Mouse (Mus musculus): ENCODE measurements at regions not wholly inside any gene's neighbourhood (a gene's known extent, or its start where the extent isn't known, plus 50 kb on each side); places are given as distances from the start of the nearest gene placed in this dataset.

DNA sequence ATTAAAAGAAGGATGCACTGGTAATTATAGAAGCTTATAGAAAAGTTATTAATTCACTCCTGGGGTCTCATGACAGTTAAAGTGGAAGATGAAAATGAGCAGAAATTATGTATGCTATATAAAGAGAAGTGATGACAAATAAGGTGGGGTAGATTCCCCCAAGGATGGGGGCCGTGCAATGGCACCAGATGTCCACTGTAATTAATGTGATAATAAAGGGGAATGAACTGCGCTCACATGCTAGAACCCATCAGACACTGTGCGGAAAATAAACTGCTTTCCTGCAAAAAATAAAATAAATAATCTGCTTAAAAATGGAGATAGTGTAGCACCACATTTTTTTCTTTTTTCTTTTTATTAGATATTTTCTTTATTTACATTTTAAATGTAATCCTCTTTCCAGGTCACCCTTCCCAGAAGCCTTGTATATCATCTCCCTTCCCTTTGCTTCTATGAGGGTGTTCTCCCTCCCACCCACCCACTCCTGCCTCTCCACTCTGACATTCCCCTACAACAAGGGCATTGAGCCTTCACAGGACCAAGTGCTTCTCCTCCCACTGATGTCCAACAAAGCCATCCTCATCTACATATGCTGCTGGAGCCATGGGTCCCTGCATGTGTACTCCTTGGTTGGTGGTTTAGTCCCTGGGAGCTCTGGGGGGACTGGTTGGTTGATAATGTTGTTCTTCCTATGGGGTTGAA lies 934.0 kb upstream of the Pcdh20 start:
- no peak for DNase-seq (ENCODE audit: low spot score in 2 of 2)
- intact Hi-C loops (cut with DNase I): no loop called here

DNA sequence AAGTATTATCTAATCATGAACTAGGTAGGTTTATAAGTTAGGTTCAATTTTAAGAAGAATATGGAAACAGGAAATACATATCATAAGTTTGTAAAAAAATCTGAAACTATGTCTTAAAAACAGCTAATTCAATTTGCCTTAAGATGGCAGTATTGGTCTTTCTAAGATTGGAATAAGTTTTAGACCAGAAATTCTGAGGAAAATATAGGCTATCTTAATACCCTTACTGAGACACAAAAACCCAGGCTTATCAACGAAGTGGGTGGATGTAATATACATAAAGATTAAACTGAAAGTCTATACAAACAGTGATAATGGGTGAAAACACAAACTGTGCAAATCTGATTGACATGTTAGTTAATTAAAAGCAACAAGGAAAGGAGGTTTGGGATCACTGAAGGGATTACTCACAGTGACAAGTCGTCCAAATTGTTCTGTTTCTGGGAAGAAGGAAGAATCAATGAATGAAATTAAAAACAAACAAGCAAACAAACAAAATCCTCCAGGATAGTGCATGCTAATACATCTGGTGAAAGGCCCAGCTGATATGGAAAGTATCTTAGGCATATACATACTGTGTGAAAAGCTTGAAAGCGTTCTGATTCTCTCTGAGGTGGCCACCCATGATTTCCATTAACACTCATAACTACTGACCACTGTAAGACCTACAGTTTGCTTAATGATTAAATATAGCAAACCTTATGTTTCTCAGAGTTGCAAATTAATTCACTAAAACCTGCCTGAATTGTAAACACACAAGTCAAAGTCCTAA lies 931.6 kb upstream of the Pcdh20 start:
- intact Hi-C loops (cut with DNase I): no loop called here

DNA sequence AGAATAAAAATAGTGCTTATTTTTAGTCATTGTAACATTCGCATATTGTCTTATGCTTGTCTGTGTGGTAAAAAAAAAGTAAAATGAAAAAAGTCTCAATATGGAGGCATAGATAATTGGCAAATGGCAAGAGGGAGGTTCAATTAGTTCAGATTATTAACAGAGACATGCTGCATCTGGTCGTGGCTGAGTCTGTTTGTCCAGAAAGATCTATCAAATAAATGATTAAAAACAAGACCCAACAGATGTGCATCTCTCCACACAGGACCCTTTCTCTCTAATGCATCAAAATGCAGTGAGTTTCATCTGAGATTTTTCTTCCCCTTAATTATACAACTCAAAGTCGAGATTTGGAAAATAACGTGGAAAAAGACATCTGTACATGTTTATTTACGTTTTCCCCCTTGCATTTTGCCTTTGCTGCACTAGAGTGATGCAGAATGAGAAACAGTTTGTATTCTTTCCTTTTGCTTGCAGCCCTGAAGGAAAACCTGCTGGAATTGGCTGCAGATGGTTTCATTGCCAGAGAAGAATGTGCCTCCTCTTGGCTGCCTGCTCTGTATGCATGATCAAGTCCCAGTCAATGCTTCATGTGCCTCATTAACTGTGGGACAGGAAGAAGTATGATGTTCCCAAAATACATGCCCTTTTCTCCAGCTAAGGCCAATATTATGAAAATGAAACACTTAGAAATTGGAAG lies 886.0 kb upstream of the Pcdh20 start:
- intact Hi-C loops (cut with DNase I): no loop called here
- peak in 1 of 2 experiments; percentile 1 for DNase-seq (ENCODE audit: low spot score in 2 of 2)

More for the DNA sequence above, 931.6 kb upstream of the Pcdh20 start:
- DNase-seq (ENCODE audit: low spot score in 2 of 2): peak in 1 of 2 experiments; percentile 0

DNA sequence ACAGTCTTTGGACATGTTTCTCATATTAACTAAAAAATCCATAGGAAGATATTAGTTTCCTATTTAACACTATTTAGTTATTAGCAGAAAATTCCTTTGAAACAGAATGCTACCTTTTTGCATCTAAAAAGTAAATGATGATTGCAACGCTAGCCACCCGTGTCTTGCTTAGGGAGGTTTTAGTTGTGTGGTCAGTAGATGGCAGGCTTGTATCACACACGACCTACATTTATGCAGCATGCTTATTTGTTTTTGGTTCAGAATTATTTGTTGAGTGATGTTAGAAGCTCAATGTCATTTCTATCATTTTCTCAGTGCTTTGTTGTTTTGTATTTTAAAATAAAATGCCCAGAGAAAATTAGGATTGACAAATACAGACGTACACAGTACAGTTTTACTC lies 876.8 kb upstream of the Pcdh20 start:
- intact Hi-C loops (cut with DNase I): no loop called here
- peak; percentile 3 to 15 for DNase-seq (ENCODE audit: low spot score in 2 of 2)

DNA sequence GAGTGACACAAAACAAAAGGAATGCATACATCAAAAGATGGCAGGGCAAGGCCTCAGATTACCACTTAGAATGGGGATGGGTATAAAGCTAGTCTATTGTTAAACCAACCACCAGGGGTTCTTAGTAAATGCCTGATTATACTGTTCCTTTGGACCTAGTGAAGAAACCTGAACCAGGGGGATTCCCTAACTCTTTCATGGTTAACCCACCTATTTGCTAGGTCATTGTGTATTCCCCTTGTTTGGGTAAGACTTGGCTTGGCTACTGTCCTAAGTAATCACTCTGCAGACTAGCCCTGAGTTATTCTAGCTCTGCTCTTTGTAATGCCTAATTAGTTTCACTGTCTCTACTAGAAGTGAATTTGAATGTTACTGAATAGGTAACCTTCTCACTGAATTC lies 853.9 kb upstream of the Pcdh20 start:
- intact Hi-C loops (cut with DNase I): no loop called here
- DNase-seq (ENCODE audit: low spot score in 2 of 2): no peak

DNA sequence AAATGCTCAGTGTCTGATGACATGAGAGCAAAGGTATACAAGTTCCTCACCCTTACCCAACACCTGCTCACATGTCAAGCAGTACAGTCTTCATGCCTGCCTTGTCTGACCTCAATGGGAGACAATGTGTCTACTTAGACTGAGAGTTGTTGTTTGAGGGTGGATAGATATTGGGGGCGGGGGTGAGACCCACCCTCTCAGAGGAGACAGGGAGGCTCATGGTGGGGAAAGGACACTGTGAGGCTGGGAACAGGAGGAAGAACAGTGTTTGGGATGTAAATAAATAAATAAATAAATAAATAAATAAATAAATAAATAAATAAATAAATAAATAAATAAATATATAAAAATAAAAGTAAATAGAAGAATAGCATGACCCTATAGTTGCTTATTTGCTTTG lies 837.3 kb upstream of the Pcdh20 start:
- intact Hi-C loops (cut with DNase I): no loop called here
- DNase-seq (ENCODE audit: low spot score in 2 of 2): no peak
